Mouse (Mus musculus) midbrain, embryonic 11.5 days (tissue): ENCODE data around the gene Rhod. TPM values are rescaled to one million over a fixed set of nuclear protein-coding genes. Genes with fewer than 3 reads are reported as not detected.

Source experiments
- ATAC-seq: fragments of 200-750 bp; cut with Nextera tagmentation; 2 replicates; pipeline ENCODE4 v1.8.0; 2017; ENCODE audit warnings: moderate TSS enrichment, moderate library complexity; ENCODE audit not compliant: low FRiP score
- DNase-seq: peaks from one replicate; pipeline ENCODE4 v3.0.0; 2015; ENCODE audit warnings: low spot score; ENCODE audit errors: missing footprints
- H3K27ac ChIP-seq: fragments of 300-500 bp; sonication (generic); 2 replicates; pipeline ENCODE4 v1.5.1; 2014; ENCODE audit warnings: low read depth, low read length
- H3K27me3 ChIP-seq: fragments of 300-500 bp; sonication (generic); 2 replicates; pipeline ENCODE4 v1.6.1; 2014; ENCODE audit warnings: mild to moderate bottlenecking, low read length, moderate library complexity, mixed read lengths; ENCODE audit not compliant: control insufficient read depth, insufficient read depth
- H3K36me3 ChIP-seq: fragments of 300-500 bp; sonication (generic); 2 replicates; pipeline ENCODE4 v1.6.1; 2014; ENCODE audit warnings: mild to moderate bottlenecking, low read length, moderate library complexity, mixed read lengths; ENCODE audit not compliant: control insufficient read depth, insufficient read depth
- H3K4me1 ChIP-seq: fragments of 300-500 bp; sonication (generic); 2 replicates; pipeline ENCODE4 v1.6.1; 2014; ENCODE audit warnings: low read length; ENCODE audit not compliant: control insufficient read depth, insufficient read depth
- H3K4me2 ChIP-seq: fragments of 300-500 bp; sonication (generic); 2 replicates; pipeline ENCODE4 v1.6.1; 2014; ENCODE audit warnings: mild to moderate bottlenecking, moderate library complexity
- H3K4me3 ChIP-seq: fragments of 300-500 bp; sonication (generic); 2 replicates; pipeline ENCODE4 v1.5.1; 2014; ENCODE audit warnings: low read depth, low read length
- H3K9ac ChIP-seq: fragments of 300-500 bp; sonication (generic); 2 replicates; pipeline ENCODE4 v1.6.1; 2014; ENCODE audit warnings: low read length
- H3K9me3 ChIP-seq: fragments of 300-500 bp; sonication (generic); 2 replicates; pipeline ENCODE4 v1.6.1; 2016; ENCODE audit warnings: low read length; ENCODE audit not compliant: control insufficient read depth
- WGBS: fragments of 180-500 bp; shearing (Covaris S2); extraction: QIAGEN DNeasy Blood & Tissue Kit; methylation state at CpG from one replicate; pipeline ENCODE4 v1.1.7; 2014; 5-methylcytosine and 5-hydroxymethylcytosine counted together
- polyA plus RNA-seq: library from polyadenylated mRNA; unstranded; fragments of >200 nt; fragmentation: Nextera tagmentation; extraction: Ambion mirVana; gene quantifications from 2 replicates; pipeline ENCODE4 v1.2.1, GENCODE M21; 2014

The Rhod gene
- polyA plus RNA-seq, 1 experiment from 2014 or later = 11.1 TPM

- Histone ChIP-seq H3K36me3 (no peaks in the 10 kb centered on the region), H3K9ac (peak overlapping the region; percentile 33), H3K4me1 (peaks cover 4% of the 10 kb centered on the region; the same call in 1 of the 2 replicates), H3K27ac (no peak overlapping the region), H3K4me3 (peak overlapping the region; percentile 43), H3K27me3 (peaks cover 31% of the 10 kb centered on the region), H3K9me3 (no peaks in the 10 kb centered on the region), H3K4me2 (peak overlapping the region; percentile 96)
- DNase-seq (peak; percentile 94), ATAC-seq (peak; percentile 59)
- under 1% methylated on average over 69 of the region's 70 CpGs for WGBS
Measured at GRCm38 (mm10) chr19:4476601-4477257, 37.5 kb upstream of the Rhod start.

GRCm38 (mm10) chr19:4475224-4475925 lies 36.1 kb upstream of the Rhod start:
- H3K27me3 ChIP-seq = peaks cover 31% of the 10 kb centered on the region
- WGBS = 76% methylated on average over 11 of the region's 11 CpGs
- ATAC-seq = no peak

GRCm38 (mm10) chr19:4474739-4475138 lies 35.5 kb upstream of the Rhod start:
- no peak for DNase-seq
- H3K9me3 ChIP-seq = no peaks in the 10 kb centered on the region
- H3K4me2 ChIP-seq = no peak overlapping the region
- H3K4me3 ChIP-seq = no peak overlapping the region
- WGBS = 45% methylated on average over 3 of the region's 3 CpGs
- H3K36me3 ChIP-seq = no peaks in the 10 kb centered on the region
- no peak for ATAC-seq
- H3K9ac ChIP-seq = no peak overlapping the region
- peaks cover 31% of the 10 kb centered on the region for H3K27me3 ChIP-seq
- peaks cover 4% of the 10 kb centered on the region; the same call in 1 of the 2 replicates for H3K4me1 ChIP-seq
- H3K27ac ChIP-seq = no peak overlapping the region

More at GRCm38 (mm10) chr19:4475224-4475925, 36.1 kb upstream of the Rhod start:
- H3K27ac ChIP-seq = no peak overlapping the region
- H3K9ac ChIP-seq = no peak overlapping the region
- no peak overlapping the region for H3K4me2 ChIP-seq
- peaks cover 4% of the 10 kb centered on the region; the same call in 1 of the 2 replicates for H3K4me1 ChIP-seq
- no peak overlapping the region for H3K4me3 ChIP-seq
- H3K36me3 ChIP-seq = no peaks in the 10 kb centered on the region
- DNase-seq = peak; percentile 83
- no peaks in the 10 kb centered on the region for H3K9me3 ChIP-seq

GRCm38 (mm10) chr19:4473549-4473948 lies 34.3 kb upstream of the Rhod start:
- WGBS = 88% methylated on average over 5 of the region's 5 CpGs
- H3K27ac ChIP-seq = no peak overlapping the region
- no peaks in the 10 kb centered on the region for H3K36me3 ChIP-seq
- peaks cover 31% of the 10 kb centered on the region for H3K27me3 ChIP-seq
- no peak overlapping the region for H3K4me3 ChIP-seq
- DNase-seq = no peak
- ATAC-seq = no peak
- no peak overlapping the region for H3K4me2 ChIP-seq
- H3K4me1 ChIP-seq = peaks cover 4% of the 10 kb centered on the region; the same call in 1 of the 2 replicates
- H3K9me3 ChIP-seq = no peaks in the 10 kb centered on the region
- no peak overlapping the region for H3K9ac ChIP-seq

- no peak for ATAC-seq
- Histone ChIP-seq H3K27me3 (no peaks in the 10 kb centered on the region), H3K4me2 (no peak overlapping the region), H3K9ac (no peak overlapping the region), H3K36me3 (no peaks in the 10 kb centered on the region), H3K9me3 (no peaks in the 10 kb centered on the region), H3K4me3 (no peak overlapping the region), H3K4me1 (no peaks in the 10 kb centered on the region), H3K27ac (no peak overlapping the region)
- DNase-seq = no peak
- 29% methylated on average over 5 of the region's 5 CpGs for WGBS
Measured at GRCm38 (mm10) chr19:4468363-4468762, 29.1 kb upstream of the Rhod start.

GRCm38 (mm10) chr19:4464666-4465065 lies 25.4 kb upstream of the Rhod start:
- ATAC-seq = no peak
- Histone ChIP-seq H3K27me3 (no peaks in the 10 kb centered on the region), H3K27ac (no peak overlapping the region), H3K9me3 (no peaks in the 10 kb centered on the region), H3K4me3 (no peak overlapping the region), H3K4me2 (no peak overlapping the region), H3K36me3 (no peaks in the 10 kb centered on the region), H3K9ac (no peak overlapping the region), H3K4me1 (no peaks in the 10 kb centered on the region)
- DNase-seq = no peak
- 75% methylated on average over 4 of the region's 4 CpGs for WGBS

- H3K4me3 ChIP-seq = no peak overlapping the region
- H3K27me3 ChIP-seq = no peaks in the 10 kb centered on the region
- no peak overlapping the region for H3K9ac ChIP-seq
- H3K9me3 ChIP-seq = no peaks in the 10 kb centered on the region
- H3K4me2 ChIP-seq = no peak overlapping the region
- no peaks in the 10 kb centered on the region for H3K36me3 ChIP-seq
- no peaks in the 10 kb centered on the region for H3K4me1 ChIP-seq
- H3K27ac ChIP-seq = no peak overlapping the region
- WGBS = 93% methylated on average over 8 of the region's 8 CpGs
- ATAC-seq (no peak), DNase-seq (no peak)
Measured at GRCm38 (mm10) chr19:4461981-4462380, 22.7 kb upstream of the Rhod start.

GRCm38 (mm10) chr19:4456227-4456626 lies 17.0 kb upstream of the Rhod start:
- Histone ChIP-seq H3K36me3 (no peaks in the 10 kb centered on the region), H3K27me3 (no peaks in the 10 kb centered on the region), H3K4me1 (no peaks in the 10 kb centered on the region), H3K9me3 (no peaks in the 10 kb centered on the region), H3K27ac (no peak overlapping the region), H3K4me3 (no peak overlapping the region), H3K9ac (no peak overlapping the region), H3K4me2 (no peak overlapping the region)
- peak; percentile 98 for DNase-seq
- WGBS = 13% methylated on average over 11 of the region's 11 CpGs
- no peak for ATAC-seq

GRCm38 (mm10) chr19:4455071-4455800 lies 16.0 kb upstream of the Rhod start:
- no peak for DNase-seq
- H3K9ac ChIP-seq = no peak overlapping the region
- no peak overlapping the region for H3K27ac ChIP-seq
- H3K4me3 ChIP-seq = no peak overlapping the region
- no peak for ATAC-seq
- H3K9me3 ChIP-seq = no peaks in the 10 kb centered on the region
- 86% methylated on average over 15 of the region's 15 CpGs for WGBS
- H3K4me1 ChIP-seq = no peaks in the 10 kb centered on the region
- no peaks in the 10 kb centered on the region for H3K27me3 ChIP-seq
- no peak overlapping the region for H3K4me2 ChIP-seq
- no peaks in the 10 kb centered on the region for H3K36me3 ChIP-seq
